Mouse (Mus musculus) CH12.LX (cell line): ENCODE measurements around the gene Olfr1368.

Source experiments
- CTCF ChIP-seq, 2 experiments: IDR thresholded peaks in 1 of 2; conservative IDR thresholded peaks in 1 of 2; 2 replicates each; pipeline ENCODE4 v1.5.1; 2011 to 2012; ENCODE audit warnings: low read depth in 2 of 2, low read length in 2 of 2, improper control_type of control experiment in 1 of 2, inconsistent platforms in 1 of 2, mild to moderate bottlenecking in 1 of 2, moderate library complexity in 1 of 2
- JUND ChIP-seq: conservative IDR thresholded peaks from 2 replicates; pipeline ENCODE4 v1.6.1; 2011; ENCODE audit warnings: low read depth, low read length, improper control_type of control experiment
- MAZ ChIP-seq: IDR thresholded peaks from 2 replicates; pipeline ENCODE4 v1.6.1; 2012; ENCODE audit warnings: low read depth, mild to moderate bottlenecking, inconsistent platforms, low read length, improper control_type of control experiment, moderate library complexity
- POLR2AphosphoS2 ChIP-seq: IDR thresholded peaks from 2 replicates; pipeline ENCODE4 v1.6.1; 2011; ENCODE audit warnings: low read depth, low read length, improper control_type of control experiment
- SIN3A ChIP-seq: IDR thresholded peaks from 2 replicates; pipeline ENCODE4 v1.6.1; 2012; ENCODE audit warnings: low read length, improper control_type of control experiment, inconsistent platforms
- SMC3 ChIP-seq: IDR thresholded peaks from 2 replicates; pipeline ENCODE4 v1.6.1; 2011; ENCODE audit warnings: low read depth, low read length, improper control_type of control experiment

DNA sequence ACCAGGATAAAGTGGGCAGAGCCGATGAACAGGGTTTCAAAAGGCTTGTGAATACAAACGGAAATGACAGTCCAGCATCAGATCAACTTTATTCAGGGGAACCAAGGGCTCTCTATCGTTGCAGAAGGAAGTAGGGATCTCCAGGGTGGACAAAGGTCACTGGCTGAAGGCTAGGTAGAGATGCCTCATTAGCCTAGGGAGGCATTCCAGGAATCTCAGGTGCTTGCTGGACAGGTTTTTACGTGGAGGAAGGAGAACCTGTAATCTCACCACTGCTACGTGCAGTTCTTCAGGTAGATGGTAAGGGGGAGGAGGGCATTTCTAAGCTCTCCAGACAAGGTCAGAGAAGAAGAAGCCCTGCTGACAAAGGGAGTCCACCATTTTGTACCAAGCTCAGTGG lies 32.0 kb upstream of the Olfr1368 start:
- TF ChIP-seq CTCF (conservative IDR thresholded peaks at IDR 0.05 in 1 of 2, IDR thresholded peaks at IDR 0.05 in 1 of 2; ENCODE audit: low read depth in 2 of 2, low read length in 2 of 2) (no peak), SIN3A (no peak), SMC3 (no peak), MAZ (no peak), JUND (no peak), POLR2AphosphoS2 (no peak)
